Mouse (Mus musculus): ENCODE data around the gene Zfp507.

Gene Zfp507

GRCm38 (mm10) chr7:35782252-35782651, 20.6 kb downstream of the Zfp507 start:
- no peak for DNase-seq (ENCODE audit: low spot score)

GRCm38 (mm10) chr7:35774127-35774526, 28.7 kb downstream of the Zfp507 start:
- DNase-seq (ENCODE audit: low spot score), result no peak

- no peak for DNase-seq (ENCODE audit: low spot score)
Measured at GRCm38 (mm10) chr7:35772347-35772746, 30.5 kb downstream of the Zfp507 start.

- no peak for DNase-seq (ENCODE audit: low spot score)
Measured at GRCm38 (mm10) chr7:35771106-35771505, 31.7 kb downstream of the Zfp507 start.

GRCm38 (mm10) chr7:35770122-35770521, 32.7 kb downstream of the Zfp507 start:
- no peak for DNase-seq (ENCODE audit: low spot score)

GRCm38 (mm10) chr7:35764461-35764860, 38.3 kb downstream of the Zfp507 start:
- no peak for DNase-seq (ENCODE audit: low spot score)

- DNase-seq (ENCODE audit: low spot score), result no peak
Measured at GRCm38 (mm10) chr7:35761801-35762200, 41.0 kb downstream of the Zfp507 start.

GRCm38 (mm10) chr7:35759602-35760001, 43.2 kb downstream of the Zfp507 start:
- DNase-seq (ENCODE audit: low spot score), result no peak

GRCm38 (mm10) chr7:35756510-35757440, 46.0 kb downstream of the Zfp507 start:
- no peak for DNase-seq (ENCODE audit: low spot score)

- no peak for DNase-seq (ENCODE audit: low spot score)
Measured at GRCm38 (mm10) chr7:35754886-35755168, 48.0 kb downstream of the Zfp507 start.

GRCm38 (mm10) chr7:35754033-35754885, 48.5 kb downstream of the Zfp507 start, which contains the start of gene Dpy19l3:
Gene Dpy19l3, minus strand, starts transcription at chr7:35754454.
- DNase-seq (ENCODE audit: low spot score), result peak; percentile 87

- DNase-seq (ENCODE audit: low spot score), result peak; percentile 25
Measured at GRCm38 (mm10) chr7:35753319-35754032, 49.3 kb downstream of the Zfp507 start.

- DNase-seq (ENCODE audit: low spot score), result no peak
Measured at GRCm38 (mm10) chr7:35750873-35751272, 51.9 kb downstream of the Zfp507 start.

GRCm38 (mm10) chr7:35747397-35747964, 55.3 kb downstream of the Zfp507 start:
- DNase-seq (ENCODE audit: low spot score), result no peak

- DNase-seq (ENCODE audit: low spot score), result no peak
Measured at GRCm38 (mm10) chr7:35746686-35747396, 56.0 kb downstream of the Zfp507 start.

- DNase-seq (ENCODE audit: low spot score), result no peak
Measured at GRCm38 (mm10) chr7:35745281-35745702, 57.5 kb downstream of the Zfp507 start.

GRCm38 (mm10) chr7:35744771-35745170, 58.0 kb downstream of the Zfp507 start:
- DNase-seq (ENCODE audit: low spot score), result no peak

- DNase-seq (ENCODE audit: low spot score), result no peak
Measured at GRCm38 (mm10) chr7:35742310-35742709, 60.5 kb downstream of the Zfp507 start.

- no peak for DNase-seq (ENCODE audit: low spot score)
Measured at GRCm38 (mm10) chr7:35741858-35742257, 60.9 kb downstream of the Zfp507 start.

GRCm38 (mm10) chr7:35740489-35741230, 62.1 kb downstream of the Zfp507 start:
- peak; percentile 69 for DNase-seq (ENCODE audit: low spot score)

Data from urinary bladder, postnatal 14 days (tissue).